ENCODE assay signal across 10 mouse cellular contexts in genomic region chr4:107139836-107140631, GRCm38 (mm10). TPM values are rescaled to one million over a fixed set of nuclear protein-coding genes. Genes with fewer than 3 reads are reported as not detected.
A peak's percentile ranks its signal among the peaks of the same experiment; 100 is the strongest.
DNase-seq lines count a peak whose midpoint lies in the region; ATAC-seq and TF ChIP-seq lines count a peak whose summit lies in the region.
"Had no signal": no experiment of that assay in that cellular context is flagged by ENCODE, and none has a peak within 500 bp of the region (broad histone marks: within the 10 kb centered on the region; RNA-seq: fewer than 3 reads in every experiment).

No protein-coding gene starts in this region.

- H3K9me3 ChIP-seq in heart, embryonic 10.5 days, result no peaks in the 10 kb centered on the region
- H3K9me3 ChIP-seq in limb, embryonic 10.5 days (replicated peaks), result no peaks in the 10 kb centered on the region
- H3K9me3 ChIP-seq in neural tube, embryonic 12.5 days, result no peaks in the 10 kb centered on the region
- no peaks in the 10 kb centered on the region for H3K9me3 ChIP-seq in liver, embryonic 12.5 days (replicated peaks)

- H3K9ac ChIP-seq in heart, adult 2 months (ENCODE audit: low read depth, low read length), result no peak overlapping the region
- H3K9ac ChIP-seq in neural tube, embryonic 12.5 days, result no peak overlapping the region
- H3K9ac ChIP-seq in liver, embryonic 12.5 days, result no peak overlapping the region
- H3K9ac ChIP-seq: liver, embryonic 14.5 days had no signal

- H3K27me3 ChIP-seq in heart, embryonic 10.5 days (ENCODE audit: insufficient read depth, poor library complexity, severe bottlenecking), result peaks cover 15% of the 10 kb centered on the region; the same call in 1 of the 2 replicates
- H3K27me3 ChIP-seq in heart, adult 2 months (ENCODE audit: control insufficient read depth, insufficient read depth, low read length), result no peaks in the 10 kb centered on the region
- H3K27me3 ChIP-seq in limb, embryonic 10.5 days (ENCODE audit: low read depth, poor library complexity, severe bottlenecking), result no peaks in the 10 kb centered on the region
- H3K27me3 ChIP-seq in neural tube, embryonic 12.5 days (replicated peaks), result no peaks in the 10 kb centered on the region
- H3K27me3 ChIP-seq in liver, embryonic 12.5 days (replicated peaks), result no peaks in the 10 kb centered on the region

- H3K36me3 ChIP-seq in heart, embryonic 10.5 days, result peaks cover 10% of the 10 kb centered on the region; the same call in 1 of the 2 replicates
- H3K36me3 ChIP-seq in heart, adult 2 months (ENCODE audit: control insufficient read depth, insufficient read depth, low read length), result no peaks in the 10 kb centered on the region
- H3K36me3 ChIP-seq in limb, embryonic 10.5 days, result peaks cover 10% of the 10 kb centered on the region
- H3K36me3 ChIP-seq in neural tube, embryonic 12.5 days, result peaks cover 3% of the 10 kb centered on the region; the same call in 1 of the 2 replicates
- H3K36me3 ChIP-seq in liver, embryonic 12.5 days, result peaks cover 28% of the 10 kb centered on the region

- H3K79me2 ChIP-seq in heart, adult 2 months (replicated peaks; ENCODE audit: control insufficient read depth, insufficient read depth, low read length), result no peaks in the 10 kb centered on the region

- H3K4me3 ChIP-seq in heart, embryonic 10.5 days, result no peak overlapping the region
- no peak overlapping the region for H3K4me3 ChIP-seq in heart, adult 2 months
- peak overlapping the region; percentile 16 for H3K4me3 ChIP-seq in limb, embryonic 10.5 days
- H3K4me3 ChIP-seq in neural tube, embryonic 12.5 days, result no peak overlapping the region
- H3K4me3 ChIP-seq in liver, embryonic 12.5 days, result no peak overlapping the region

- ATAC-seq in neural tube, embryonic 12.5 days (ENCODE audit: low FRiP score, low read depth), result 0 out of 2 replicates have a peak, but pooled peaks have one; percentile 46
- no peak for ATAC-seq in liver, embryonic 12.5 days

- no peak for TF ChIP-seq CTCF in heart, adult 2 months (IDR thresholded peaks at IDR 0.05)

- DNase-seq in heart, embryonic 10.5 days (ENCODE audit: low spot score), result no peak
- no peak for DNase-seq in heart, adult 2 months
- peak; percentile 70 for DNase-seq in forelimb bud, embryonic 11.5 days (ENCODE audit: low read depth, low spot score)
- DNase-seq in limb, embryonic 10.5 days (ENCODE audit: low spot score), result peak; percentile 78
- no peak for DNase-seq in spleen, adult 18-20 months
- no peak for DNase-seq in urinary bladder, postnatal 4 days (ENCODE audit: low spot score in 2 of 2)
- DNase-seq: gastrocnemius, postnatal 14 days had no signal

- peak overlapping the region; percentile 74 for H3K27ac ChIP-seq in heart, embryonic 10.5 days
- H3K27ac ChIP-seq in heart, adult 2 months, result no peak overlapping the region
- H3K27ac ChIP-seq in limb, embryonic 10.5 days, result peak overlapping the region; percentile 87
- 0 out of 2 replicates have a peak overlapping the region, but pooled peaks have one; percentile 3 for H3K27ac ChIP-seq in neural tube, embryonic 12.5 days
- no peak overlapping the region for H3K27ac ChIP-seq in liver, embryonic 12.5 days
- H3K27ac ChIP-seq: liver, embryonic 14.5 days had no signal

- H3K4me2 ChIP-seq in neural tube, embryonic 12.5 days (replicated peaks), result 0 out of 2 replicates have a peak overlapping the region, but pooled peaks have one; percentile 3
- H3K4me2 ChIP-seq in liver, embryonic 12.5 days, result no peak overlapping the region

- no peak for TF ChIP-seq POLR2A in heart, adult 2 months (IDR thresholded peaks at IDR 0.05; ENCODE audit: insufficient read depth, low read depth, low read length)

- no peak for TF ChIP-seq EP300 in heart, adult 2 months (IDR thresholded peaks at IDR 0.05; ENCODE audit: insufficient read depth, low read depth, low read length)

- 54% methylated on average over 13 of the region's 13 CpGs for WGBS in heart, embryonic 10.5 days
- WGBS in heart, adult 2 months, result 57% methylated on average over 13 of the region's 13 CpGs
- 8% methylated on average over 13 of the region's 13 CpGs for WGBS in limb, embryonic 10.5 days
- 35% methylated on average over 13 of the region's 13 CpGs for WGBS in neural tube, embryonic 12.5 days
- 65% methylated on average over 13 of the region's 13 CpGs for WGBS in liver, embryonic 12.5 days (ENCODE audit: insufficient replicate concordance)

- intact Hi-C loops in heart, adult 2 months (cut with DNase I), result no loop called here

- H3K4me1 ChIP-seq in heart, embryonic 10.5 days, result peaks cover 76% of the 10 kb centered on the region
- H3K4me1 ChIP-seq in heart, adult 2 months (ENCODE audit: control insufficient read depth, insufficient read depth, low read length), result no peaks in the 10 kb centered on the region
- H3K4me1 ChIP-seq in limb, embryonic 10.5 days, result peaks cover 99% of the 10 kb centered on the region
- H3K4me1 ChIP-seq in neural tube, embryonic 12.5 days, result peaks cover 35% of the 10 kb centered on the region
- H3K4me1 ChIP-seq in liver, embryonic 12.5 days, result peaks cover 7% of the 10 kb centered on the region; the same call in 1 of the 2 replicates

RNA-seq across cellular contexts. Expression of gene Tmem59, which starts 38.2 kb away (rescaled TPM):
- polyA plus RNA-seq in heart, embryonic 10.5 days (2016; fragmentation: Nextera tagmentation; extraction: Ambion mirVana), result 292 and 299 TPM in 2 replicates
- 100 to 1,000 TPM; 132 to 141 TPM for total RNA-seq in heart, adult 2 months (2021)
- 139 and 212 TPM in 2 replicates for polyA plus RNA-seq in heart, adult 2 months (2012; rRNA removed)
- 259 and 274 TPM in 2 replicates for polyA plus RNA-seq in limb, embryonic 10.5 days (2016; fragmentation: Nextera tagmentation; extraction: Ambion mirVana)
- 398 and 399 TPM in 2 replicates for polyA plus RNA-seq in neural tube, embryonic 12.5 days (2016; fragmentation: Nextera tagmentation; extraction: Ambion mirVana)
- polyA plus RNA-seq in liver, embryonic 12.5 days (2016; fragmentation: Nextera tagmentation; extraction: Ambion mirVana), result 159 and 165 TPM in 2 replicates

RNA-seq across cellular contexts. Expression of gene Tceanc2, which starts 38.9 kb away (rescaled TPM):
- 17.8 and 21.3 TPM in 2 replicates for polyA plus RNA-seq in heart, embryonic 10.5 days (2016; fragmentation: Nextera tagmentation; extraction: Ambion mirVana)
- total RNA-seq in heart, adult 2 months (2021), result 10 to 100 TPM; 10.1 to 14.7 TPM
- 3.3 and 4.0 TPM in 2 replicates for polyA plus RNA-seq in heart, adult 2 months (2012; rRNA removed)
- polyA plus RNA-seq in limb, embryonic 10.5 days (2016; fragmentation: Nextera tagmentation; extraction: Ambion mirVana), result 22.9 and 30.2 TPM in 2 replicates
- polyA plus RNA-seq in neural tube, embryonic 12.5 days (2016; fragmentation: Nextera tagmentation; extraction: Ambion mirVana), result 26.9 and 28.8 TPM in 2 replicates
- polyA plus RNA-seq in liver, embryonic 12.5 days (2016; fragmentation: Nextera tagmentation; extraction: Ambion mirVana), result 11.8 and 13.8 TPM in 2 replicates

RNA-seq across cellular contexts. Expression of gene Cdcp2, which starts 43.3 kb away (rescaled TPM):
- not detected in 2 replicates for polyA plus RNA-seq in heart, embryonic 10.5 days (2016; fragmentation: Nextera tagmentation; extraction: Ambion mirVana)
- not detected for total RNA-seq in heart, adult 2 months (2021)
- not detected in 2 replicates for polyA plus RNA-seq in heart, adult 2 months (2012; rRNA removed)
- 0.11 TPM in 1 of 2 replicates, not detected in the other for polyA plus RNA-seq in limb, embryonic 10.5 days (2016; fragmentation: Nextera tagmentation; extraction: Ambion mirVana)
- polyA plus RNA-seq in neural tube, embryonic 12.5 days (2016; fragmentation: Nextera tagmentation; extraction: Ambion mirVana), result 0.34 and 0.37 TPM in 2 replicates
- not detected in 2 replicates for polyA plus RNA-seq in liver, embryonic 12.5 days (2016; fragmentation: Nextera tagmentation; extraction: Ambion mirVana)
- total RNA-seq: gastrocnemius, postnatal 14 days had no signal
- polyA plus RNA-seq: liver, embryonic 14.5 days had no signal

Comparison
In these comparisons a context has a peak if more than half of its experiments do, and no peak if none do; other contexts are left out.
1. H3K27ac ChIP-seq: peak in heart, embryonic 10.5 days (single experiment), limb, embryonic 10.5 days (single experiment) and neural tube, embryonic 12.5 days (single experiment); none in heart, adult 2 months (single experiment) and liver, embryonic 12.5 days (single experiment).
2. DNase-seq: peak in forelimb bud, embryonic 11.5 days (single experiment) and limb, embryonic 10.5 days (single experiment); none in heart, embryonic 10.5 days (single experiment), heart, adult 2 months (0 of 2), spleen, adult 18-20 months (0 of 2) and urinary bladder, postnatal 4 days (0 of 2).